Mouse (Mus musculus) myocyte (in vitro differentiated cells): Measurements from ENCODE around the gene Adgrl2.

Source experiments
- CEBPB ChIP-seq: IDR thresholded peaks from 2 replicates; pipeline ENCODE4 v1.6.1; 2011; ENCODE audit warnings: mild to moderate bottlenecking, moderate library complexity; ENCODE audit not compliant: poor library complexity, insufficient read depth, severe bottlenecking
- E2F4 ChIP-seq: IDR thresholded peaks from one replicate; pipeline ENCODE4 v1.6.1; 2011; ENCODE audit warnings: mild to moderate bottlenecking, control low read depth, moderate library complexity; ENCODE audit not compliant: insufficient read depth
- MAX ChIP-seq: IDR thresholded peaks from one replicate; pipeline ENCODE4 v1.6.1; 2011; ENCODE audit warnings: low read depth, mild to moderate bottlenecking, control low read depth
- MYOD1 ChIP-seq, 3 experiments: IDR thresholded peaks; one replicate each; pipeline ENCODE4 v1.6.1; 2011; ENCODE audit warnings: control low read depth in 2 of 3, low read depth in 2 of 3, mild to moderate bottlenecking in 2 of 3, moderate library complexity in 1 of 3; ENCODE audit not compliant: insufficient read length in 2 of 3, control insufficient read depth in 1 of 3
- MYOG ChIP-seq, 3 experiments: IDR thresholded peaks; one replicate each; pipeline ENCODE4 v1.6.1; 2011; ENCODE audit warnings: control low read depth in 2 of 3, low read depth in 2 of 3, mild to moderate bottlenecking in 2 of 3; ENCODE audit not compliant: insufficient read length in 2 of 3, control insufficient read depth in 1 of 3, insufficient read depth in 1 of 3
- POLR2A ChIP-seq: IDR thresholded peaks from one replicate; pipeline ENCODE4 v1.6.1; 2011; ENCODE audit warnings: low read depth, mild to moderate bottlenecking, control low read depth, moderate library complexity; ENCODE audit not compliant: insufficient read length
- POLR2AphosphoS2 ChIP-seq: IDR thresholded peaks from one replicate; pipeline ENCODE4 v1.6.1; 2011; ENCODE audit warnings: low read depth, control low read depth; ENCODE audit not compliant: insufficient read length
- REST ChIP-seq: IDR thresholded peaks from one replicate; pipeline ENCODE4 v1.6.1; 2011; ENCODE audit warnings: mild to moderate bottlenecking, control low read depth, moderate library complexity; ENCODE audit not compliant: insufficient read depth, insufficient read length
- SRF ChIP-seq: IDR thresholded peaks from one replicate; pipeline ENCODE4 v1.6.1; 2011; ENCODE audit warnings: low read depth; ENCODE audit not compliant: control insufficient read depth, insufficient read length
- TCF12 ChIP-seq: IDR thresholded peaks from one replicate; pipeline ENCODE4 v1.6.1; 2011; ENCODE audit warnings: mild to moderate bottlenecking, control low read depth; ENCODE audit not compliant: poor library complexity, insufficient read depth, severe bottlenecking
- TCF3 ChIP-seq: IDR thresholded peaks from one replicate; pipeline ENCODE4 v1.6.1; 2011; ENCODE audit warnings: low read depth, control low read depth; ENCODE audit not compliant: insufficient read length
- USF1 ChIP-seq: IDR thresholded peaks from one replicate; pipeline ENCODE4 v1.6.1; 2011; ENCODE audit warnings: low read depth, mild to moderate bottlenecking, control low read depth, moderate library complexity

- TF ChIP-seq POLR2A: no peak
- TF ChIP-seq E2F4: no peak
- TF ChIP-seq TCF3: no peak
- TF ChIP-seq POLR2AphosphoS2: no peak
- TF ChIP-seq SRF: no peak
- TF ChIP-seq TCF12: no peak
- TF ChIP-seq MYOD1 (IDR thresholded peaks at IDR 0.05; ENCODE audit: control insufficient read depth in 1 of 3, insufficient read length in 2 of 3, low read depth in 2 of 3): no peak
- TF ChIP-seq MAX: no peak
- TF ChIP-seq CEBPB: no peak
- no peak for TF ChIP-seq USF1
- no peak for TF ChIP-seq MYOG (IDR thresholded peaks at IDR 0.05; ENCODE audit: control insufficient read depth in 1 of 3, insufficient read depth in 1 of 3, insufficient read length in 2 of 3, low read depth in 2 of 3)
- no peak for TF ChIP-seq REST
Measured at GRCm38 (mm10) chr3:148947805-148948405, 42.5 kb downstream of the Adgrl2 start.
